Mouse (Mus musculus) intestine, postnatal 0 days (tissue): Measurements from ENCODE around the gene Gpld1. TPM values are rescaled to one million over a fixed set of nuclear protein-coding genes. Genes with fewer than 3 reads are reported as not detected.

Source experiments
- ATAC-seq: fragments of 200-750 bp; cut with Nextera tagmentation; 2 replicates; pipeline ENCODE4 v1.8.0; 2017; ENCODE audit warnings: mild to moderate bottlenecking, moderate TSS enrichment, moderate library complexity
- H3K27ac ChIP-seq: fragments of 300-500 bp; sonication (generic); 2 replicates; pipeline ENCODE4 v1.5.1; 2014; ENCODE audit warnings: mild to moderate bottlenecking, low read depth, low read length, moderate library complexity
- H3K27me3 ChIP-seq: fragments of 300-500 bp; sonication (generic); replicated peaks from 2 replicates; pipeline ENCODE4 v1.6.1; 2014; ENCODE audit warnings: low read length, mixed read lengths; ENCODE audit not compliant: control insufficient read depth, insufficient read depth
- H3K36me3 ChIP-seq: fragments of 300-500 bp; sonication (generic); 2 replicates; pipeline ENCODE4 v1.6.1; 2014; ENCODE audit warnings: mild to moderate bottlenecking, moderate library complexity; ENCODE audit not compliant: control insufficient read depth, insufficient read depth
- H3K4me1 ChIP-seq: fragments of 300-500 bp; sonication (generic); replicated peaks from 2 replicates; pipeline ENCODE4 v1.6.1; 2014; ENCODE audit warnings: antibody characterized with exemption, low read length, mixed read lengths; ENCODE audit not compliant: control insufficient read depth, insufficient read depth
- H3K4me2 ChIP-seq: fragments of 300-500 bp; sonication (generic); replicated peaks from 2 replicates; pipeline ENCODE4 v1.6.1; 2014; ENCODE audit warnings: low read depth, mild to moderate bottlenecking, moderate library complexity
- H3K4me3 ChIP-seq: fragments of 300-500 bp; sonication (generic); 2 replicates; pipeline ENCODE4 v1.5.1; 2014; ENCODE audit warnings: low read depth, low read length
- H3K9ac ChIP-seq: fragments of 300-500 bp; sonication (generic); 2 replicates; pipeline ENCODE4 v1.6.1; 2014; ENCODE audit warnings: mild to moderate bottlenecking, low read depth, low read length
- H3K9me3 ChIP-seq: fragments of 300-500 bp; sonication (generic); 2 replicates; pipeline ENCODE4 v1.6.1; 2016; ENCODE audit warnings: mixed run types; ENCODE audit not compliant: control insufficient read depth
- CTCF ChIP-seq: sonication (generic); IDR thresholded peaks from 2 replicates; pipeline ENCODE4 v1.5.1; 2016; ENCODE audit warnings: low read depth, mild to moderate bottlenecking, control low read depth, antibody characterized with exemption, moderate library complexity
- WGBS: fragments of 180-500 bp; shearing (Covaris S2); extraction: QIAGEN DNeasy Blood & Tissue Kit; methylation state at CpG from one replicate; pipeline ENCODE4 v1.1.7; 2014; 5-methylcytosine and 5-hydroxymethylcytosine counted together
- polyA plus RNA-seq: library from polyadenylated mRNA; unstranded; fragments of >200 nt; fragmentation: Nextera tagmentation; extraction: Ambion mirVana; gene quantifications from 2 replicates; pipeline ENCODE4 v1.2.1, GENCODE M21; 2015

Gene Gpld1
- 0.59 and 0.65 TPM in 2 replicates for polyA plus RNA-seq

GRCm38 (mm10) chr13:24942512-24943282 lies at the start of gene Gpld1:
Gpld1 (plus strand) TSS chr13:24943152.
- no peak for TF ChIP-seq CTCF
- 65% methylated on average over 17 of the region's 17 CpGs for WGBS

GRCm38 (mm10) chr13:24893880-24894279 lies 49.1 kb upstream of the Gpld1 start:
- Histone ChIP-seq H3K9me3 (no peaks in the 10 kb centered on the region), H3K9ac (no peak overlapping the region), H3K4me2 (no peak overlapping the region), H3K27ac (peak overlapping the region; percentile 41; the same call in 1 of the 2 replicates), H3K27me3 (no peaks in the 10 kb centered on the region), H3K36me3 (no peaks in the 10 kb centered on the region), H3K4me1 (no peaks in the 10 kb centered on the region), H3K4me3 (no peak overlapping the region)
- 41% methylated on average over 2 of the region's 2 CpGs for WGBS
- peak; percentile 61; the same call in 1 of the 2 replicates for ATAC-seq
- no peak for TF ChIP-seq CTCF

More at GRCm38 (mm10) chr13:24942512-24943282, at the start of gene Gpld1:
- Histone ChIP-seq H3K9ac (no peak within 1 kb of the TSS), H3K27me3 (no peaks in the 10 kb centered on the region), H3K9me3 (no peaks in the 10 kb centered on the region), H3K27ac (no peak within 1 kb of the TSS), H3K4me2 (no peak within 1 kb of the TSS), H3K36me3 (no peaks in the 10 kb centered on the region), H3K4me3 (no peak within 1 kb of the TSS), H3K4me1 (no peaks in the 10 kb centered on the region)
- ATAC-seq, result no peak

- peaks cover 5% of the 10 kb centered on the region; the same call in 1 of the 2 replicates for H3K36me3 ChIP-seq
These were observed 41.0 kb upstream of the Gpld1 start for GRCm38 (mm10) chr13:24901916-24902315.

GRCm38 (mm10) chr13:24903412-24903811 lies 39.5 kb upstream of the Gpld1 start:
- TF ChIP-seq CTCF, result no peak
- Histone ChIP-seq H3K4me2 (no peak overlapping the region), H3K4me3 (no peak overlapping the region), H3K36me3 (peaks cover 5% of the 10 kb centered on the region; the same call in 1 of the 2 replicates), H3K9me3 (no peaks in the 10 kb centered on the region), H3K9ac (no peak overlapping the region), H3K27ac (no peak overlapping the region), H3K27me3 (no peaks in the 10 kb centered on the region), H3K4me1 (no peaks in the 10 kb centered on the region)
- no peak for ATAC-seq
- 80% methylated on average over 6 of the region's 6 CpGs for WGBS

More at GRCm38 (mm10) chr13:24901916-24902315, 41.0 kb upstream of the Gpld1 start:
- WGBS, result 92% methylated on average over 2 of the region's 2 CpGs
- Histone ChIP-seq H3K4me3 (no peak overlapping the region), H3K27ac (no peak overlapping the region), H3K4me2 (no peak overlapping the region), H3K4me1 (no peaks in the 10 kb centered on the region), H3K9me3 (no peaks in the 10 kb centered on the region), H3K27me3 (no peaks in the 10 kb centered on the region), H3K9ac (no peak overlapping the region)
- no peak for TF ChIP-seq CTCF
- ATAC-seq, result no peak

GRCm38 (mm10) chr13:24905422-24905821 lies 37.5 kb upstream of the Gpld1 start:
- no peak for ATAC-seq
- TF ChIP-seq CTCF, result no peak
- 90% methylated on average over 12 of the region's 12 CpGs for WGBS
- no peak overlapping the region for H3K9ac ChIP-seq
- H3K4me1 ChIP-seq, result no peaks in the 10 kb centered on the region
- H3K27ac ChIP-seq, result no peak overlapping the region
- no peaks in the 10 kb centered on the region for H3K9me3 ChIP-seq
- no peak overlapping the region for H3K4me2 ChIP-seq
- no peak overlapping the region for H3K4me3 ChIP-seq
- H3K36me3 ChIP-seq, result no peaks in the 10 kb centered on the region; the same call in 1 of the 2 replicates
- no peaks in the 10 kb centered on the region for H3K27me3 ChIP-seq

GRCm38 (mm10) chr13:24906831-24907570 lies 36.0 kb upstream of the Gpld1 start:
- Histone ChIP-seq H3K27me3 (no peaks in the 10 kb centered on the region), H3K4me3 (no peak overlapping the region), H3K9ac (no peak overlapping the region), H3K27ac (no peak overlapping the region), H3K4me1 (no peaks in the 10 kb centered on the region), H3K4me2 (no peak overlapping the region), H3K36me3 (peaks cover 5% of the 10 kb centered on the region; the same call in 1 of the 2 replicates), H3K9me3 (no peaks in the 10 kb centered on the region)
- 78% methylated on average over 11 of the region's 11 CpGs for WGBS
- TF ChIP-seq CTCF, result no peak
- ATAC-seq, result no peak
